Mouse (Mus musculus): ENCODE measurements around the gene Atrnl1. TPM values are rescaled to one million over a fixed set of nuclear protein-coding genes. Genes with fewer than 3 reads are reported as not detected.
A peak's percentile ranks its signal among the peaks of the same experiment; 100 is the strongest.

Atrnl1 gene
- polyA plus RNA-seq, 1 experiment: 0.25 TPM

DNA sequence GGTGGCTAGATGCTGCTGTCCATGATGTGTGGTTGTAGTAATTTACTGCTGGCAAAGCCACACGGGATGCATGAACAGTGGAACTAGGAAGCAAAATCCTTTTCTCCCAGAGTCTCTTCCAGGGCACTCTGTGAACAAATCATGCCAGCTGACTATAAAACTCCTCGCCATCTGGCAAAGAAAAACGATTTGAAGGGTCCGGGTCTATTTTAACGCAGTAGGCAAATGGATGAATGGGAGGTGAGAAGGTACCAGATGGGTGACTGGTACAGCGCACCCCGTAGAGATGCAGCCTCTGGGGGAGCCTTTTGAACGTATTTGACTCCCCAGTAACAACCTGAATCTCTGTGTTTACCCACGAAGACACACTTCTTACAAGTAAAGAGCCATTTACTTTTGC is 14.9 kb downstream of the Atrnl1 start:
- Histone ChIP-seq H3K27me3 (replicated peaks) (peaks cover 9% of the 10 kb centered on the region), H3K36me3 (replicated peaks; ENCODE audit: low read length) (no peaks in the 10 kb centered on the region)
- TF ChIP-seq GATA1 (IDR thresholded peaks at IDR 0.05; ENCODE audit: borderline replicate concordance, low read length) (no peak), FLI1 (IDR thresholded peaks at IDR 0.05; ENCODE audit: low read length) (no peak)

DNA sequence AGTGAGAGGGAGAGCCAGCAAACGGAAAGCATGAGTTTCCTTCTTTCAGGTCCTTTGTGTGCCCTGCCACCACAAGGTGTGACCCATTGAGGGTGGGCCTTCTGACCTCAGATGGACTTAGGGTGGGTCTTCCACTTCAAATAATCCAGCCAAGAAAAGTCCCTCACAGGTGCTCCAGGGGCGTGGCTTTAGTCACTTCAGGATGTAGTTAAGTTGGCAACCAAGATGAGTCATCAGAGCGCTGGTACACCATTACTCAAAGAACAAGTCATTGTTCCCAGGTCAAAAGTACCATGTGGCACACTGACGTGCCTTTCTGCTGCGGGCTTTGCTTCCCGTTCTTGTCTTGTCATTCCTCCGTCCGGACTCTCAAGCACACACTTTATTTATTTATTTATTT is 16.4 kb downstream of the Atrnl1 start:
- no peaks in the 10 kb centered on the region for H3K36me3 ChIP-seq (replicated peaks; ENCODE audit: low read length)
- peaks cover 16% of the 10 kb centered on the region for H3K9me3 ChIP-seq
- TF ChIP-seq FLI1 (IDR thresholded peaks at IDR 0.05; ENCODE audit: low read length): no peak
- TF ChIP-seq GATA1 (IDR thresholded peaks at IDR 0.05; ENCODE audit: borderline replicate concordance, low read length): no peak
- peaks cover 2% of the 10 kb centered on the region for H3K27me3 ChIP-seq (replicated peaks)
- peaks cover 4% of the 10 kb centered on the region; the same call in 1 of the 2 replicates for H3K4me1 ChIP-seq
- H3K4me3 ChIP-seq (replicated peaks): no peak overlapping the region

More for the DNA sequence above, 14.9 kb downstream of the Atrnl1 start:
- Histone ChIP-seq H3K4me3 (replicated peaks) (no peak overlapping the region), H3K9me3 (peaks cover 16% of the 10 kb centered on the region), H3K4me1 (peaks cover 11% of the 10 kb centered on the region; the same call in 1 of the 2 replicates)

DNA sequence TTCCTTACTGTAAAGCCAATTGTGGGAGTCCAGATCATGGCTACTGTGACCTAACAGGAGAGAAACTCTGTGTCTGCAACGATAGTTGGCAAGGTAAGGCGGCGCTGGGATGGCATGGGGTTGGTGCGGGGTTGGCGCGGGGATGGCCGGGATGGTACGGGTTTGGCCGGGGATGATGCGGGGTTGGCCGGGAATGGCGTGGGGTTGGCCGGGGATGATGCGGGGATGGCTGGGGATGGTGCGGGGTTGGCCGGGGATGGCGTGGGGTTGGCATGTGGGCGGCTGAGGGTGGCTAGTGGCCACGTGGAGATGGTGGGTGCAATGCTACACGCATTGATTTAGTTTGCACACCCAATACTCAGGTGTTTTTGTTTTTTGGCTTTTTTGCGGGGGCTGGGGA is 31.7 kb downstream of the Atrnl1 start:
- Histone ChIP-seq H3K9me3 (0 out of 2 replicates have a peak, but pooled peaks cover 3% of the 10 kb centered on the region), H3K4me1 (no peaks in the 10 kb centered on the region; the same call in 1 of the 2 replicates), H3K36me3 (replicated peaks; ENCODE audit: low read length) (no peaks in the 10 kb centered on the region), H3K4me3 (replicated peaks) (no peak overlapping the region), H3K27me3 (replicated peaks) (peaks cover 4% of the 10 kb centered on the region)
- TF ChIP-seq GATA1 (IDR thresholded peaks at IDR 0.05; ENCODE audit: borderline replicate concordance, low read length): no peak
- no peak for TF ChIP-seq FLI1 (IDR thresholded peaks at IDR 0.05; ENCODE audit: low read length)

DNA sequence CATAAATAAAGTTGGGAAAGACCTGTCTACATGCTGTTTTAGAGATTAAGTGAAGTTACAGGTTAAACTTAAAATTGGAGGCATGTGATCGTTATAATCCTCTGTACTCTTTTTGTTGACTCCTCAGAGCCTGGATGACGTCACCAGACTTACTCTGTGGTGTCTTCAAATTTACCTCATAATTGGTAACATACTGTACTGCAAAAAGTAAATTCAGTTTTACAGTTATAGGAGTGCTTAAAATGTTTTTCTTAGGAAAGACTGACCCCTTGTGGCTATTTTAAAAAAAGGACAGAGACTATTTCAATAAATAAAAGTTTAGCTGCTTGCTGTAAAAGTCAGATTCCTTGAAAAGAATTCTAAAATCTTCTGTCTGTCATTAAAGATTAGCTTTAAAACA is 32.1 kb downstream of the Atrnl1 start:
- H3K4me3 ChIP-seq (replicated peaks): no peak overlapping the region
- H3K4me1 ChIP-seq: no peaks in the 10 kb centered on the region; the same call in 1 of the 2 replicates
- peaks cover 4% of the 10 kb centered on the region for H3K27me3 ChIP-seq (replicated peaks)
- H3K9me3 ChIP-seq: peaks cover 4% of the 10 kb centered on the region
- TF ChIP-seq GATA1 (IDR thresholded peaks at IDR 0.05; ENCODE audit: borderline replicate concordance, low read length) (no peak), FLI1 (IDR thresholded peaks at IDR 0.05; ENCODE audit: low read length) (no peak)
- H3K36me3 ChIP-seq (replicated peaks; ENCODE audit: low read length): no peaks in the 10 kb centered on the region

DNA sequence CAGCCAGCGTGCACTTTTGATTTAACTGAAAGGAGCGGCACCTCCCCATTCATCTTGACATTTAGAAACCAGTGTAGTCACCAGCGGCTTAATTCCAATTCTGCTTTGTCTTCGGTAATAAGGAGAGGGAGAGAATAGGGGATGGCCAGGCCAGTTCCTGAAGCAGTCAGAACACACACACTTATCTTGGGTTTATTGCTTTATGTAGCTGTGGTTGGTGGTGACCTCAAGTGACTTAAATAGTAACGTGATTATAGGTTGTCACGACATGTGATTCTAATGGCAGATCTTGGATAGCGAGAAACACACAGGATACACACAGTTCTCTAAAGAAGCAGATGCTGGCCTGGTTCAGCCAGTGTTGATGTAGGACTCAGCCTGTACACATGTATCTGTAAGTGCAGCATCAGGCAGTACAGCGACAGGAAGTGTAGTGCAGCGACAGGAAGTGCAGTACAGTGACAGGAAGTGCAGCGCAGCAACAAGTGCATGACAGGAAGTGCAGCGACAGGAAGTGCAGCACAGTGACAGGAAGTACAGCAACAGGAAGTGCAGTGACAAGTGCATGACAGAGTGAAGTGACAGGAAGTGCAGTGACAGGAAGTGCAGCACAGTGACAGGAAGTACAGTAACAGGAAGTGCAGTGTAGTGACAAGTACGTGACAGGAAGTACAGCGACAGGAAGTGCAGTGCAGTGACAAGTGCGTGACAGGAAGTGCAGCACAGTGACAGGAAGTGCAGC is 37.5 kb downstream of the Atrnl1 start:
- Histone ChIP-seq H3K4me1 (peaks cover 9% of the 10 kb centered on the region; the same call in 1 of the 2 replicates), H3K36me3 (replicated peaks; ENCODE audit: low read length) (peaks cover 2% of the 10 kb centered on the region), H3K4me3 (replicated peaks) (peak overlapping the region; percentile 84), H3K27me3 (replicated peaks) (no peaks in the 10 kb centered on the region), H3K9me3 (peaks cover 15% of the 10 kb centered on the region)
- TF ChIP-seq GATA1 (IDR thresholded peaks at IDR 0.05; ENCODE audit: borderline replicate concordance, low read length): no peak
- peak; percentile 90; the same call in 1 of the 2 replicates for TF ChIP-seq FLI1 (IDR thresholded peaks at IDR 0.05; ENCODE audit: low read length)

DNA sequence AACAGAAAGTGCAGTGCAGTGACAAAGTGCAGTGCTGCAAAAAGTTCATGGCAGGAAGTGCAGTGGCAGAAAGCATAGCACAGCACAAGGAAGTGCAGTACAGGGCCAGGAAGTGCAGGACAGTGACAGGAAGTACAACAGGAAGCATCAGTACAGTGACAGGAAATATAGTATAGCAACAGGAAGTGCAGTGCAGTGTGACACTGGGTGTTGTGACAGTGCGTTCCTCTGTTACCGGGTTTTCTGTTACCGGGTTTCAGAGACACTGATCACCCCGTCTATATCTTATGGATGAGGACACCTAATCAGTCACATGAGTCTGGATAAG is 38.1 kb downstream of the Atrnl1 start:
- H3K4me1 ChIP-seq: peaks cover 9% of the 10 kb centered on the region; the same call in 1 of the 2 replicates
- H3K9me3 ChIP-seq: peaks cover 15% of the 10 kb centered on the region
- H3K27me3 ChIP-seq (replicated peaks): no peaks in the 10 kb centered on the region
- peak overlapping the region; percentile 84 for H3K4me3 ChIP-seq (replicated peaks)
- H3K36me3 ChIP-seq (replicated peaks; ENCODE audit: low read length): peaks cover 2% of the 10 kb centered on the region
- no peak for TF ChIP-seq GATA1 (IDR thresholded peaks at IDR 0.05; ENCODE audit: borderline replicate concordance, low read length)
- TF ChIP-seq FLI1 (IDR thresholded peaks at IDR 0.05; ENCODE audit: low read length): peak; percentile 6; the same call in 1 of the 2 replicates

DNA sequence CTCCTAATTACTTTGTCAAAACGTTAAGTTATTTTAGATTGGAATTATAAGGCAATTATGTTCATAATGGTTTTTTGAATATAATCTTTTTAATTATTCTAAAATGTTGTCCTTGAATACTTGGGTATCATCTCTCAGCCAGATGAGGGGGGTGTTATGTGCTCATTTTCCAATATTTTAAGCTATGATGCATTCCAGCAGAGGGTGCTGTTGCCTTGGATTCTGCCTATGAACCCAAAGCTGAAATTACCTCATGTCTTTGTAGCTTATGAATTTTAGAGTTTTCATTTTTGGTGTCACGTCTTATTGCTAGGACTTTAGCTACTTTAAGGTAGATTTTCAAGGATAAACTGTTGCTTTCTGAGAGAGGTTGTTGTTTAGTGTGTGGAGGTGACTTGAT is 44.2 kb downstream of the Atrnl1 start:
- H3K4me1 ChIP-seq: peaks cover 8% of the 10 kb centered on the region
- no peak overlapping the region for H3K4me3 ChIP-seq (replicated peaks)
- no peaks in the 10 kb centered on the region for H3K36me3 ChIP-seq (replicated peaks; ENCODE audit: low read length)
- no peaks in the 10 kb centered on the region for H3K9me3 ChIP-seq
- peaks cover 3% of the 10 kb centered on the region for H3K27me3 ChIP-seq (replicated peaks)
- TF ChIP-seq FLI1 (IDR thresholded peaks at IDR 0.05; ENCODE audit: low read length) (no peak), GATA1 (IDR thresholded peaks at IDR 0.05; ENCODE audit: borderline replicate concordance, low read length) (no peak)

DNA sequence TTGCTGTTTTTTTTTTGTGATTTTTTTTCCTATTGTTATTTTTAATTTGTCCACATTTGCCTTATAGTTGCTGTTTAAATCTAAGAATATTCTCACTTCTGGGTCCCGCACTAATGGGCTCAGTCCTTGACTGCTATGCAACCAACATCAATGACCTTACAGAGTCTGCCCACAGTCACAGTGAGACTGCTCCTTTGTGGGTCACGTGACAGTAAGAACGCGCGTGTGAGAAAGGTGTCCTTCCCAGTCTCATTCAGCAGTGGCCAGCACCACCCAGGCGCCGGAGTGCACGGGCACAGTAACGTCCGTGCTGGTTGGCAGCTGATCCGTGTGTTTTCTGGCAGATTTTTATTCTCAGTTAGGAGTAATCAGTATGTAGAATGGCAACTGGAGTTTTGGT is 44.7 kb downstream of the Atrnl1 start:
- peaks cover 8% of the 10 kb centered on the region for H3K4me1 ChIP-seq
- no peak for TF ChIP-seq FLI1 (IDR thresholded peaks at IDR 0.05; ENCODE audit: low read length)
- no peak for TF ChIP-seq GATA1 (IDR thresholded peaks at IDR 0.05; ENCODE audit: borderline replicate concordance, low read length)
- no peaks in the 10 kb centered on the region for H3K36me3 ChIP-seq (replicated peaks; ENCODE audit: low read length)
- H3K4me3 ChIP-seq (replicated peaks): no peak overlapping the region
- H3K27me3 ChIP-seq (replicated peaks): peaks cover 6% of the 10 kb centered on the region
- H3K9me3 ChIP-seq: no peaks in the 10 kb centered on the region

DNA sequence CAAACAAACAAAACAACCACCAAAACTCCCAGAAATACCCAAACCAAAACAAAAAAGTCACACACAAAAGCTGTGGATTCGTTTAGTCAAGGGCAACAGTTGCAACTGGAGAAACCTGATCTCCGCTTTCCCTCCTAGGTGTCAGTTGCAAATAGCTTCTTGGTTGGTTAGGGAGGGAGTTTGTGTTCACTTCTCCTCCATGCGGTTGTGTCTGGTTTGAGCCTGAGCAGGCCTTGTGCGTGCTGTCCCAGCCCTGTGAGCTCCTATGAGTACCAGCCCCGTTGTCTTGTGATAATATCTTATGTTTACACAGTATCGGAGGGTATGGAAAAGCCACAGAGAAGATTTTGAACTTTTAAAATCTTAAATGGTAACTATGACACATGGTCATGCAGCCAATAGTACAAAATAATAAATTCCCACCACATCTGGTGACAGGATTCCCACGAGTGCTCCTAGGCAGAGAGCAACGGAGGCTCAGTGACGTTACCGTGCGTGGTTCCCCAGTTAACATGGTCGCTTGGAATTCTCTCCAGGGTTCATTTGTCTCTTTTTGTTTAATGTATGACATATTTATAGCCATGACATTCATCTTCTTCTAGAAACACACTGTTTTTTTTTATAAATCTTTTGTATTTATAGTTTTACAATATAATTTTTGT is 46.7 kb downstream of the Atrnl1 start:
- H3K36me3 ChIP-seq (replicated peaks; ENCODE audit: low read length): no peaks in the 10 kb centered on the region

More for the DNA sequence above, 46.7 kb downstream of the Atrnl1 start:
- peaks cover 8% of the 10 kb centered on the region for H3K4me1 ChIP-seq
- no peaks in the 10 kb centered on the region for H3K9me3 ChIP-seq
- no peak for TF ChIP-seq FLI1 (IDR thresholded peaks at IDR 0.05; ENCODE audit: low read length)
- no peak for TF ChIP-seq GATA1 (IDR thresholded peaks at IDR 0.05; ENCODE audit: borderline replicate concordance, low read length)
- H3K27me3 ChIP-seq (replicated peaks): peaks cover 12% of the 10 kb centered on the region
- H3K4me3 ChIP-seq (replicated peaks): no peak overlapping the region

Data from megakaryocyte, embryonic 14.5 days (primary cell).